In the genomic region with DNA sequence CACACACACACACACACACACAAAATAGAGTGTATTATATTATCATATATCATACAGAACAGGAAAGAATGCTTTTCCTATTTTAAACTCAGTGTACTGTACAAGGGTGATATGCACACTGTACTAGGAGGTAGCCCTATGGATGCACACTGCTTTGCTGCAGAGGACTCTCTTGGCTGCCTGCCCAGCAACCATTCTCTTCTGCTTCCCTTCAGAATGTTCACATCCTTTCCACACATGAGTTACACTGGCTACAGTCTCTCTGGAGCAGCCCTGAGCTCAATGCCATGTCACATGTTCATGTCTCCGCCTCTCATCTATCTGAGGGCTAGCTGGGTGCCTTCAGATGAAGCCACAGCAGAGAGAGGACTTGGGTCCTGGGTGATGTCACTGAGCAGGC, we compare ENCODE assay signal across 10 mouse cellular contexts.
DNase-seq lines count a peak whose midpoint lies in the region; ATAC-seq and TF ChIP-seq lines count a peak whose summit lies in the region.
"Had no signal": no experiment of that assay in that cellular context is flagged by ENCODE, and none has a peak within 500 bp of the region (broad histone marks: within the 10 kb centered on the region; RNA-seq: fewer than 3 reads in every experiment).

No protein-coding gene starts in this region.

- H3K4me1 ChIP-seq in heart, embryonic 15.5 days (replicated peaks) = peaks cover 33% of the 10 kb centered on the region
- H3K4me1 ChIP-seq in heart, adult 2 months (ENCODE audit: control insufficient read depth, insufficient read depth, low read length) = no peaks in the 10 kb centered on the region
- no peaks in the 10 kb centered on the region for H3K4me1 ChIP-seq in lung, embryonic 15.5 days
- no peaks in the 10 kb centered on the region for H3K4me1 ChIP-seq in lung, adult 2 months (ENCODE audit: control insufficient read depth, insufficient read depth, low read length)

- ATAC-seq in heart, embryonic 15.5 days (replicated peaks; ENCODE audit: insufficient number of reproducible peaks, insufficient read depth, low FRiP score, low read depth) = peak; percentile 88
- peak; percentile 81 for ATAC-seq in lung, embryonic 15.5 days (ENCODE audit: borderline replicate concordance, extremely low read depth, low FRiP score, low TSS enrichment)
- ATAC-seq in inflammation-experienced regulatory T-cells, adult 6 months = no peak

- no peak overlapping the region for H3K9ac ChIP-seq in heart, embryonic 15.5 days
- no peak overlapping the region for H3K9ac ChIP-seq in heart, adult 2 months (ENCODE audit: low read depth, low read length)
- no peak overlapping the region for H3K9ac ChIP-seq in lung, embryonic 15.5 days
- H3K9ac ChIP-seq: liver, embryonic 15.5 days had no signal

- TF ChIP-seq EP300 in heart, adult 2 months (IDR thresholded peaks at IDR 0.05; ENCODE audit: insufficient read depth, low read depth, low read length) = no peak

- no peak overlapping the region for H3K4me2 ChIP-seq in heart, embryonic 15.5 days
- H3K4me2 ChIP-seq in lung, embryonic 15.5 days = no peak overlapping the region
- H3K4me2 ChIP-seq: liver, embryonic 15.5 days had no signal

- H3K27ac ChIP-seq in heart, embryonic 15.5 days = peak overlapping the region; percentile 72
- no peak overlapping the region for H3K27ac ChIP-seq in heart, adult 2 months
- no peak overlapping the region for H3K27ac ChIP-seq in lung, embryonic 15.5 days
- H3K27ac ChIP-seq: liver, embryonic 15.5 days had no signal

- no peaks in the 10 kb centered on the region for H3K9me3 ChIP-seq in heart, embryonic 15.5 days (replicated peaks)
- H3K9me3 ChIP-seq in lung, embryonic 15.5 days = no peaks in the 10 kb centered on the region
- H3K9me3 ChIP-seq: liver, embryonic 15.5 days had no signal

- no peak for TF ChIP-seq POLR2A in heart, adult 2 months (IDR thresholded peaks at IDR 0.05; ENCODE audit: insufficient read depth, low read depth, low read length)
- TF ChIP-seq POLR2A in lung, adult 2 months (IDR thresholded peaks at IDR 0.05; ENCODE audit: borderline replicate concordance, extremely low read depth, low read depth, low read length) = no peak

- TF ChIP-seq CTCF in heart, adult 2 months (IDR thresholded peaks at IDR 0.05) = no peak
- no peak for TF ChIP-seq CTCF in lung, adult 2 months (IDR thresholded peaks at IDR 0.05; ENCODE audit: insufficient read depth, low read length)

- no peaks in the 10 kb centered on the region for H3K79me2 ChIP-seq in heart, adult 2 months (replicated peaks; ENCODE audit: control insufficient read depth, insufficient read depth, low read length)

- H3K4me3 ChIP-seq in heart, embryonic 15.5 days = no peak overlapping the region
- no peak overlapping the region for H3K4me3 ChIP-seq in heart, adult 2 months
- no peak overlapping the region for H3K4me3 ChIP-seq in lung, embryonic 15.5 days
- H3K4me3 ChIP-seq in lung, adult 2 months (replicated peaks; ENCODE audit: extremely low read depth, low read depth, low read length) = no peak overlapping the region
- H3K4me3 ChIP-seq: liver, embryonic 15.5 days had no signal

- H3K27me3 ChIP-seq in heart, embryonic 15.5 days = no peaks in the 10 kb centered on the region
- H3K27me3 ChIP-seq in heart, adult 2 months (ENCODE audit: control insufficient read depth, insufficient read depth, low read length) = no peaks in the 10 kb centered on the region
- H3K27me3 ChIP-seq in lung, embryonic 15.5 days = no peaks in the 10 kb centered on the region
- H3K27me3 ChIP-seq: liver, embryonic 15.5 days had no signal

- 35% methylated on average over 1 of the region's 1 CpGs for WGBS in heart, embryonic 15.5 days
- WGBS in heart, adult 2 months = 48% methylated on average over 1 of the region's 1 CpGs
- WGBS in lung, embryonic 15.5 days = 66% methylated on average over 1 of the region's 1 CpGs
- 61% methylated on average over 1 of the region's 1 CpGs for WGBS in lung, adult 2 months

- DNase-seq in heart, adult 2 months = no peak
- no peak for DNase-seq in lung, adult 2 months
- DNase-seq in heart, postnatal 14 days = peak; percentile 38 to 53
- DNase-seq in lung, postnatal 36 days = peak; percentile 18
- no peak for DNase-seq in thymus, postnatal 25 days
- DNase-seq: cerebellum, adult 9-11 months had no signal

- intact Hi-C loops in heart, adult 2 months (cut with DNase I) = no loop called here
- intact Hi-C loops in heart, postnatal 14 days (cut with DNase I) = no loop called here

- H3K36me3 ChIP-seq in heart, embryonic 15.5 days = no peaks in the 10 kb centered on the region
- no peaks in the 10 kb centered on the region for H3K36me3 ChIP-seq in heart, adult 2 months (ENCODE audit: control insufficient read depth, insufficient read depth, low read length)
- no peaks in the 10 kb centered on the region for H3K36me3 ChIP-seq in lung, embryonic 15.5 days
- H3K36me3 ChIP-seq: liver, embryonic 15.5 days had no signal

Comparison
In these comparisons a context has a peak if more than half of its experiments do, and no peak if none do; other contexts are left out.
1. DNase-seq: peak in heart, postnatal 14 days (2 of 2) and lung, postnatal 36 days (single experiment); none in heart, adult 2 months (0 of 2), lung, adult 2 months (single experiment) and thymus, postnatal 25 days (single experiment).